Mouse (Mus musculus) heart, adult 2 months (tissue): Measurements from ENCODE around the gene Pkd2l1. TPM values are rescaled to one million over a fixed set of nuclear protein-coding genes. Genes with fewer than 3 reads are reported as not detected.

Experiments
- DNase-seq, 2 experiments: peaks; one replicate each; pipeline ENCODE4 v3.0.0; 2021
- H3K27ac ChIP-seq: fragments of 200-600 bp; 2 replicates; pipeline ENCODE4 v1.8.1; 2022
- H3K27me3 ChIP-seq: fragments of 200-500 bp; 2 replicates; pipeline ENCODE4 v1.6.1; 2012; ENCODE audit warnings: mild to moderate bottlenecking, low read length, inconsistent platforms, mixed read lengths; ENCODE audit not compliant: control insufficient read depth, insufficient read depth
- H3K36me3 ChIP-seq: fragments of 200-500 bp; 2 replicates; pipeline ENCODE4 v1.6.1; 2012; ENCODE audit warnings: low read length, inconsistent platforms; ENCODE audit not compliant: control insufficient read depth, insufficient read depth
- H3K4me1 ChIP-seq: fragments of 200-500 bp; 2 replicates; pipeline ENCODE4 v1.6.1; 2011; ENCODE audit warnings: low read length; ENCODE audit not compliant: control insufficient read depth, insufficient read depth
- H3K4me3 ChIP-seq: fragments of 200-600 bp; 2 replicates; pipeline ENCODE4 v1.8.1; 2022
- H3K79me2 ChIP-seq: fragments of 200-500 bp; replicated peaks from 2 replicates; pipeline ENCODE4 v1.6.1; 2012; ENCODE audit warnings: mild to moderate bottlenecking, inconsistent platforms, low read length, moderate library complexity, mixed read lengths; ENCODE audit not compliant: control insufficient read depth, insufficient read depth
- H3K9ac ChIP-seq: fragments of 200-500 bp; 2 replicates; pipeline ENCODE4 v1.6.1; 2012; ENCODE audit warnings: low read depth, mild to moderate bottlenecking, control low read depth, inconsistent platforms, low read length, mixed read lengths
- CTCF ChIP-seq: fragments of 200-600 bp; IDR thresholded peaks from 2 replicates; pipeline ENCODE4 v1.8.1; 2022; ENCODE audit warnings: antibody characterized with exemption, mild to moderate bottlenecking, moderate library complexity
- EP300 ChIP-seq: fragments of 200-500 bp; IDR thresholded peaks from 2 replicates; pipeline ENCODE4 v1.6.1; 2011; ENCODE audit warnings: low read depth, low read length, control low read depth; ENCODE audit not compliant: insufficient read depth
- POLR2A ChIP-seq: fragments of 200-500 bp; IDR thresholded peaks from 2 replicates; pipeline ENCODE4 v1.6.1; 2011; ENCODE audit warnings: mild to moderate bottlenecking, low read depth, low read length, control low read depth; ENCODE audit not compliant: insufficient read depth
- WGBS: fragments of 180-500 bp; shearing (Covaris S2); methylation state at CpG from one replicate; pipeline ENCODE4 v1.1.7; 2018; 5-methylcytosine and 5-hydroxymethylcytosine counted together
- intact Hi-C: fragments of 180-260 bp; cut with DNase I; formaldehyde crosslinking; loops from one replicate; pipeline ENCODE4 v1.15.1; 2025
- polyA plus RNA-seq: library from polyadenylated mRNA; depleted of rRNA; stranded (reverse); fragments of >200 nt; gene quantifications from 2 replicates; pipeline ENCODE4 v1.2.3, GENCODE M21; 2012
- total RNA-seq, 2 experiments: library from RNA; stranded (reverse); gene quantifications; 2 replicates each; pipeline ENCODE4 v1.2.3; 2021

Gene Pkd2l1
- total and polyA plus RNA-seq, 3 experiments: not detected

- no peaks in the 10 kb centered on the region for H3K4me1 ChIP-seq
- H3K4me3 ChIP-seq: no peak overlapping the region
- TF ChIP-seq EP300: no peak
- no peak for TF ChIP-seq POLR2A
- TF ChIP-seq CTCF: no peak
- no peaks in the 10 kb centered on the region for H3K79me2 ChIP-seq
- no peak overlapping the region for H3K9ac ChIP-seq
- H3K27ac ChIP-seq: no peak overlapping the region
- H3K27me3 ChIP-seq: no peaks in the 10 kb centered on the region
- H3K36me3 ChIP-seq: no peaks in the 10 kb centered on the region
- DNase-seq: no peak
- WGBS: 54% methylated on average over 1 of the region's 1 CpGs
- intact Hi-C loops: no loop called here
Measured at GRCm38 (mm10) chr19:44180502-44180901, 11.7 kb downstream of the Pkd2l1 start.

GRCm38 (mm10) chr19:44176741-44177140, 15.5 kb downstream of the Pkd2l1 start:
- no peak for TF ChIP-seq CTCF
- no peaks in the 10 kb centered on the region for H3K4me1 ChIP-seq
- H3K79me2 ChIP-seq: no peaks in the 10 kb centered on the region
- no peak for DNase-seq
- H3K36me3 ChIP-seq: no peaks in the 10 kb centered on the region
- WGBS: 80% methylated on average over 3 of the region's 3 CpGs
- intact Hi-C loops: no loop called here
- no peak overlapping the region for H3K27ac ChIP-seq
- H3K4me3 ChIP-seq: no peak overlapping the region
- no peak overlapping the region for H3K9ac ChIP-seq
- H3K27me3 ChIP-seq: no peaks in the 10 kb centered on the region

DNA sequence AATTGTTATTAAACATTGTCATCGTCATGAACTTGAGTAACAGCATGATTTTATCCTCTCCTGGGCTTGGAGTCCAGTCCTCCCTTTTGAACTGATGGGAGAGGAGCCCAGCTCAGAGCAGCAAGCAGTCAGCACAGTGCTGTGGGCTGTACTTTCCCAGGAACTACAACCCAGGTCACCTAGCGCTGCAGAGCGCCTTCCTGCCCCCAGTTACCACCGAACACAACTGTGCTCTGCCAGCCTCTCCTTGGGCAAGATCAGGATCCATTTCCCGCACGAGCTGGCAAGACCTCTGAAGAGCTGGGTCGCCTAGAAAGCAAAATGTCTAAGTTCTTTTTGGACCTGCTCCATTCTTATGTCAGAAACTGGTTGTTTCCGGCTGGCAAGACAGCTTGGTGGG, 17.4 kb downstream of the Pkd2l1 start:
- DNase-seq: no peak
- no peak overlapping the region for H3K9ac ChIP-seq
- no peaks in the 10 kb centered on the region for H3K27me3 ChIP-seq
- TF ChIP-seq POLR2A (no peak), EP300 (no peak), CTCF (no peak)
- no peak overlapping the region for H3K4me3 ChIP-seq
- no peaks in the 10 kb centered on the region for H3K4me1 ChIP-seq
- intact Hi-C loops: no loop called here
- no peaks in the 10 kb centered on the region for H3K36me3 ChIP-seq
- no peak overlapping the region for H3K27ac ChIP-seq
- 47% methylated on average over 8 of the region's 8 CpGs for WGBS
- H3K79me2 ChIP-seq: no peaks in the 10 kb centered on the region

DNA sequence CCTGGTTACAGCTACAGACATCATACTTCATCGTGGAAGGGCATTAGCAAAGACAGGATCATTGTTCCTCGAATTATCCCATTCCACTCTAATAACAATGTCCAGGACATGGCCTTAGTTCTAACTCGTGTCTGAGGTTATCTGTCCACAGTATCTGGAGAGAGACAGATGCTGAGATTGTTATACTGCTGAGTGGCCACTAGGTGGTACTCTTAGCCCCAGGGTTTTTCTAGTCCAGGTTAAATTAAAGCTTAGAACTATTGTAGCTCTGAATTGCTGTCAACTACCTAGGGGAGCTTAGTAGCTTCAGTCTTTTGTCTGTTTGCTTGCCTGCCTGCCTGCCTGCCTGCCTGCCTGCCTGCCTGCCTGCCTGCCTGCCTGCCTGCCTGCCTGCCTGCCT, 30.7 kb downstream of the Pkd2l1 start:
- no peak for TF ChIP-seq POLR2A
- no peak for TF ChIP-seq EP300
- TF ChIP-seq CTCF: peak; percentile 79
- no peaks in the 10 kb centered on the region for H3K4me1 ChIP-seq
- no peak overlapping the region for H3K4me3 ChIP-seq
- H3K27ac ChIP-seq: no peak overlapping the region
- H3K9ac ChIP-seq: no peak overlapping the region
- intact Hi-C loops: loop anchor here (5.0 kb wide), 1 partner anchor 136 kb away; no protein-coding TSS in a partner anchor
- H3K79me2 ChIP-seq: no peaks in the 10 kb centered on the region
- H3K27me3 ChIP-seq: no peaks in the 10 kb centered on the region
- no peak for DNase-seq
- H3K36me3 ChIP-seq: no peaks in the 10 kb centered on the region
- 8% methylated on average over 3 of the region's 3 CpGs for WGBS

DNA sequence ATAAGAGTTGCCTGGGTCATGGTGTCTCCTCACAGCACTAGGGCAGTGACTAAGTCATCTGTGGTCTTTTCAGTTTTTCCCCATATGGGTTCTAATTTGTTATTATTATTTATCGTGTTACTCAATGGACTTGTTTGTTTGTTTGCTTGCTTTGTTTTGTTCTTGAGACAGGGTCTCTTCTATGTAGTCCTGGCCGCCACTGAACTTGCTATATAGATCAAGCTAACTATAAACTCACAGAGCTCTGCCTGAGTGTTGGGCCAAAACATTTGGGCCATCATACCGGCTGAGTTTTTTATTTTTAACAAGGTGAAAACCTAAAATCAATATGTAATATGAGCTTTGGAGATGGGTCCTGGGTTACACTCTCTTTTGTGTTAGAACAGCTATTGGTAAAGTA, 32.9 kb downstream of the Pkd2l1 start:
- no peak for TF ChIP-seq CTCF
- no peak for TF ChIP-seq EP300
- no peak for TF ChIP-seq POLR2A
- WGBS: 78% methylated on average over 3 of the region's 3 CpGs

DNA sequence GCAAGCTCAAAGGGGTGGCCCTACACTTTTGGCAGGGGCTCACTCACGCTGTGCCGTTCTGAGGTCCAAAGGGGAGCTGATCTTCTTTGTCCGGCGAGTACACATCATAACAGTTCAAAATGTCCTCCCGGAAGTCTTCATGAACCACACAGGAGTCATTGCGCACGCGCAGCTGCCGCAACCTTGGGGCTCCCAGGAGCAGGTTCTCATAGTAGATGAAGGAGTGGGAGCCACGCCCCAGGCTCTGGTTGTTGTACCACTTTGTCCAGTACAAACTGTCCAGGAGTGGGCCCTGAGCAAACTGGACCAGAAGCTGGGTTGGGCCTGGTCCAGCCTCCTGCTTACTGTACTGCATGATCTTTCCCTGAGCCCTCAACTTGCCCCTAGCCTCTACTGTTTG, 35.2 kb downstream of the Pkd2l1 start:
- no peak for DNase-seq
- H3K27me3 ChIP-seq: peaks cover 2% of the 10 kb centered on the region; the same call in 1 of the 2 replicates
- intact Hi-C loops: no loop called here
- H3K9ac ChIP-seq: no peak overlapping the region
- no peaks in the 10 kb centered on the region for H3K4me1 ChIP-seq
- WGBS: 85% methylated on average over 10 of the region's 10 CpGs
- H3K4me3 ChIP-seq: no peak overlapping the region
- H3K79me2 ChIP-seq: no peaks in the 10 kb centered on the region
- TF ChIP-seq POLR2A (no peak), EP300 (no peak), CTCF (no peak)
- no peak overlapping the region for H3K27ac ChIP-seq
- H3K36me3 ChIP-seq: no peaks in the 10 kb centered on the region

More for the DNA sequence above, 32.9 kb downstream of the Pkd2l1 start:
- no peaks in the 10 kb centered on the region for H3K4me1 ChIP-seq
- H3K4me3 ChIP-seq: no peak overlapping the region
- no peaks in the 10 kb centered on the region for H3K79me2 ChIP-seq
- no peak for DNase-seq
- intact Hi-C loops: no loop called here
- H3K36me3 ChIP-seq: no peaks in the 10 kb centered on the region
- no peak overlapping the region for H3K9ac ChIP-seq
- no peak overlapping the region for H3K27ac ChIP-seq
- peaks cover 2% of the 10 kb centered on the region; the same call in 1 of the 2 replicates for H3K27me3 ChIP-seq
